Mouse (Mus musculus) spleen, postnatal 10 days (tissue): ENCODE data around the gene Thop1.
A peak's percentile ranks its signal among the peaks of the same experiment; 100 is the strongest.
"Not testable (repeated sequence)": the region's sequence is repeated elsewhere in the genome, so short reads cannot be mapped to it uniquely, and the experiment has no call there.

Experiments used
- DNase-seq, 2 experiments: peaks; one replicate each; pipeline ENCODE4 v3.0.0; 2021 to 2022; ENCODE audit warnings: low spot score in 2 of 2

Thop1 gene

DNA sequence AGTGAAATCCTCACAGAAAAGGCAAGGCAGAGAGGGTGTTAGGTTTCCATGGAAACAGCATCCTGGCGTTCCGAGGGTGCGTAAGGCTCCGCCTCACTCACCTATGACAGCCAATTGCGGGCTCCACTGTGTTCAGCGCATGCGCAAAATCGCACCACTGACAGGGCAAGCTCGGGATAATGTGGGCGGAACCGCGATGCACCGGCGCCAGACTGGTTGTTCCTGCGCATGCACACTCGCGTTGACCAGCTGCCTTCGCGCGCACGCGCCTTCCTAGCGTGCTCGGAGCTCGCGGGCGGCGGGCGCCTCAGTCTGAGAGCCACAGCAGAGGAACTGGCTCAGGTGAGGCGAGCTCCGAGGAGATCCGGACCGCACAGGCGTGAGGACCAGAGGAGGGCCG, at the start of gene Thop1:
Thop1 (plus strand) TSS at position 200 of the 400 bp plus-strand sequence.
- peak; percentile 85 to 97 for DNase-seq

DNA sequence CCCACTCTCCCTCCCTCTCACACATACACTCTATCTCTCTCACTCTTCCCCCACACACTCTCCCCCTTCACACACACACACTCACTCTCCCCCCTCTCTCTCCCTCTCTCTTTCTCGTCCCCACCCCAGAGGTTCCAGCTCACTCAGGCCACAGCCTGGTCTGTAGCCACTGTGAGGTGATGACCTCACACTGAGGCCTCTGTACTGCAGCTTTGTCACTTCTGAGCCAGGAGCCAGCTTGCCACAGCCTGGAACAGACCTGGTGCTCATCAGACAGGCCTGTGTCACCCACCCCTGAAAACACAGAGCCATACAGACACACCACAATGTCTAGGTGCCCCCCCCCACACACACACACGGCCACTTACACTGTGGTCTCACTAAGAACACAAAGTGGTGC, 49.6 kb upstream of the Thop1 start:
- no peak for DNase-seq

DNA sequence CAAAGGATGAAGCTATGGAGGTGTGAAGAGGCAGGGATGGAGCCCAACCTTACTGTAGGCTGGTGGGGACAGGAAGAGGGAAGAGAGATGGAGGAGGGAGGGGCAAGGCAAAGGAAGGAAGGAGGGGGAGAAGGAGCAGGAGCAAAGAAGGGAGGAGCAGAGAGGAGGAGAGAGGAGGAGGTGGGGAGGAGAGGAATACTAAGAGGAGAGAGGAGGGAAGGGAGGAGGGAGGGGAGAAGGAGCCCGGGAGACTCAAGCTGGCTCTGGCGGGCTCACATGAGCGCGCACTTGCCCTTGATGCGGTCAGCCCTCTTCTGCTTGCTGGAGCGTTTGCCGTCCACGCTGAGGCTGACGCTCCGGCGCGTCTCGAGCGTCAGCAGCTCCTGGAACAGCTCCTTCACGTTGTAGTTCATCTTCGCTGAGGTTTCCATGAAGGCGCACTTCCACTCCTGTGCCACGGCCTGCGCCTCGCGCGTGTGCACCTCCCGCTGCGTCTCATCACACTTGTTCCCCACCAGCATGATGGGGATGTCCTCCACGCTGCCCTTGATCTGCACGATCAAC, 48.2 kb upstream of the Thop1 start:
- DNase-seq, result no peak

DNA sequence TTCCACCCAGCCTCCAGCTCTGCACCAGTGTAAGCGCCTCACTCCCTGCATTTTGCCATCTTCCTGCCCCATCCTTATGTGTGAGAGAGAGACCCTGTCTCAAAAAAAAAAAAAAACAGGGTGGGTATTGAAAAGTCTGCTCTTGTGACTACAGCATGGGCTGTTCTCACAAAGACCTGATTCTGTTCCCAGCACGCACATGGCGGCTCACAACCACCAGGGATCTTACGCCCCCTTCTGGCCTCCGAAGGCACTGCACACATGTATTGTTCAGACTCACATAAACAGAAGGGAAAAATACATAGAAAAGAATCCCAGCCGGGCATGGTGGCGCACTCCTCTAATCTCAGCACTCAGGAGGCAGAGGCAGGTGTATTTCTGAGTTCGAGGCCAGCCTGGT, 47.1 kb upstream of the Thop1 start:
- DNase-seq, result no peak

DNA sequence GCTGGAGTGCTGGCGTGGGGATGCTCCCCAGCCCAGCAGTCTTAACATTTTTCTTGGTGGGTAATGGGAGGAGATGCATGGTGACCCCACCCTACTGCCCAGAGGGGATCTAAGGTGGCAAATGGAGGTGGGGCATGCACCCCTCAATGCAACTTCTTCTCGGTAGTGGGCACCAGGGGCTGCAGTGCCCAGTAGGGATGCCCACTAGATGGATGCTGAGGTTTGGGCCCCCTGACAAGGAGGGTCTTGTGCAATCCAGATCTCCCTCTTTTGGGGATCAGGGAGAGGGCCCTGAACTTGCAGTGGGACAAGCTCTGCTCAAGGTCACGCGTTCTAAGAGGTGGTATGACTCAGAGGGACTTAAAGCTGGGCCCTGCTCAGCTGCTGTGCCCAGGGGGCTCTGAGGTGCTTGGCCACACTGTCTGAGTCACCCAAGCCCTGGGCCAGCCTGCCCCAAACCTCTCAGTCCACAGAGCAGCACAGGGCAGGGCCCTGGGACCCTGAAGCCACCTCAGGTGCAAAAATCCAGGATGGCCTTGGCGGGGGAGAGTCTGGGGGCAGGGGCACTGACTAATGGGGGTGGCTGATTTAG, 45.4 kb upstream of the Thop1 start:
- no peak for DNase-seq

DNA sequence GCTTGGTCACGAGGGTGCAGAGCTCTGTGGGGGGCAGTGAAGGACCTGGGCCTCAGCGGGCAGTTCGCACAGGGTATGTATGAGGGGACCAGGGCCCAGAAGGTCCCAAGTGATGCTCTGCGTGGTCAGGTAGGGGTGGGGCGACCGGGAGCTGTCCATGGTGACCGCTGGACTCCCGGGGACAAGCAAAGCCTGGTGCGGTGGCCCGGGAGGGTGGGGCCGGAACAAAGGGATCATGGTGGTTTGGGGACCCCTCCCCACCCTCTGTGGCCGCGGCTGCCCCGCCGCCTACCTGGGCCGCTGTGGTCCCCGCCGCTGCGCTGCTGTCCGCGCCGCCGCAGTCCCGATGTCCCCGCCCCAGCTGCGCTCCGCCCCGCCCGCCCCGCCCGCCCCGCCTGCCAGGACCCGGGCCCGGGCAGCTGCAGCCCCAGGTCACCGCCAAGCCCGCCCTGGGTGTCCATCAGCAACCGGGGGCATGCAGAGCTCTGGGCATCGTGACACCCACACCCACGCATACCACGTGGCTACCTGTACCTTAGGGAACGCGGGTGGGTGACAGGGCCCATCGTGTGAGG, 44.7 kb upstream of the Thop1 start:
- DNase-seq, result no peak

DNA sequence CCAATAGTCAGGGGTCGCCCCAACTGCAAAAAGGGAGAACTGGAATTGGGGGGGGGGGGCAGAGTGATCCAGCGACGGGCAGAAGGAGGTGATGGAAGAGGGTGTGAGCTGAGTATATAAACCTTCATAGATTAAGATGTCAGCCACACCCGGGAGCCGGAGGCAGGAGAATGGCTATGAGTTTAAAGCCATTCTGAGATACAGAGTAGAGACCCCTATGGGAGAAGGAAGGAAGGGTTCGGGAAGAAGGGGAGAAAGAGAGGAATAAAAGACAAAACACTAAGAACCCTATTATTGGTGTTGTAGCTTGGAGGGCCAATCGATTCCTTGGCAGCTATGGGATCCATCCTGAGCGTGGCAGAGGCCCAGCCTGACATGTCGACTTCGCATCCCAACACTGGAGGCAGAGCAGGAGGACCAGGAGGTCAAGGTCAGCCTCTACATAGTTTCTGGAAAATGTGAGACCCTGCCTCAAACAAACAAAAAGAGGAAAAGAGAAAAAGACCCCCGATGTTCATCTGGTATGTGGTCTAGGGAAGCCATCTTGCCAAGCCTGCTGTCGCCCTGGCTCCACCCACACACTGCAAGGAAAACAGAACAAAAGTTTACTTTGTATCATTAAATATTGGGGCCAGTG, 44.1 kb upstream of the Thop1 start, which contains the start of gene Diras1:
Diras1 (minus strand) TSS at position 24 of the 637 bp plus-strand sequence.
- DNase-seq, result no peak

DNA sequence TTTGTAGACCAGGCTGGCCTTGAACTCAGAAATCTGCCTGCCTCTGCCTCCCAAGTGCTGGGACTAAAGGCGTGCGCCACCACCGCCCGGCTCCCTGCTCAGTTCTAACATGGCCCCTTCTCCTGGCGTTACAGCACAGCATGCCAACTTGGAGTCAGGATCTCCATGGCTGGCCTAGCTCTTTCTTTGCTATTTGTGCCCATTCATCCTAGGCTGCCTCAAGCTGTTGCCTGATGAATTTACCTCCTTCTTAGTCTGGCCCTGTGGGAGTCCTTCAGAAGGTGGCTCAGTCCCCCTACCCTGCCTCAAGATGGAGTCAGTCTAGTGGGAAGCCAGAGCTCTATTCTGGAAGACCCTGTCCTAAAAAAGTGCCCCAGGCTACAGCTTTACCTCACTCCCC, 43.0 kb upstream of the Thop1 start:
- no peak for DNase-seq

DNA sequence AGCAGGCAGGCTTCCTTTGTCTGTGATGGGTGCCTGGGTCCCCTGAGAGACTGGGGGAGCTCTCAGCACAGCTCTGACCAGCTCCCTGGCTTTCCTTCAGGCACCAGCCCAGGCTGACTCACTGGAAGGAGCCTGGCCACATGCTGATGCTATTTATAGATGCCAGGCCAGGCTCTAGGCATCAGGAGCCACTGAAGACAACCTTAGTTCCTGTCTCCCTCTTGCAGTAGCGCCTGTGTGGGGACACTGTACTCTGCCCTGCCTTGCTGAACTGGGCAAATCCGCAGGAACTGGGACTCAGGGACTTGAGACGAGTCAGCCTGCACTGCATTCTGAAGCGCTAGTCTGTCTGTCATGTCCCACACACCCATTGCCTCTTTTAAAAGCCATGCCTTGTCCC, 42.5 kb upstream of the Thop1 start:
- DNase-seq, result no peak

DNA sequence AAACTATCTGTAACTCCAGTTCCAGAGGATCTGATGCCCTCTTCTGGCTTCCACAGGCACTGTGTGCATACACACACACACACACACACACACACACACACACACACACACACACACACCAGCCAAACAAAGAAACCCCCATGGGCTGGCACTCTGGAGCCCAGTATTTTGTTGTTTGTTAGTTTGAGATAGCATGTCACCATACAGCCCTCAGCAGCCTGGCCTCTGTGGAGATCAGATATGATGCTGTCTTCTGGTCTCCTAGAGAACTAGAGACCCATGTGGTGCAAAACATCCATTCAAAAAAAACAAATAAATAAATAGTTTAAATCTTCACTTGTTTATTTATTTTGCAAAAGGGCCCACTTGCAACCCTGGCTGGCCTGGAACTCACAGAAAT, 41.6 kb upstream of the Thop1 start:
- no peak for DNase-seq

DNA sequence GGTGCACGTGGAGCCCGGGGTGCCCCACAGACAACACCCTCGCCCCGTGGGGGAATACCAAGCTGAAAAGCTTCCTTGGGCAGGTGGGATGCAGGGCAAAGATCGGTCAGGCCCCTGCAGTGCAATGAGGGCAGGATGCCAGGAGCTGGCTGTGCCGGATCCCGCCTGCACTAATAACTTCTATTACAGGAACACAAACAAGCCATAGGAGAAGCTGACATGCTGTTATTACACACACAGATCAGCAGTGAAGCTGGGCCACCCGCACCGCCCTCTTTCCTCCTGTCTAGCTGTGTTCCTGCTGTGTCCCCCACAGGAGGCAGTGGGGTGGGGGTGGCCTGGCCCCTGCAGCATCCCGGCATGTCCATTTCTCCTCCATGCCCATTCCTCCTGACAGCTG, 40.8 kb upstream of the Thop1 start:
- DNase-seq, result no peak

DNA sequence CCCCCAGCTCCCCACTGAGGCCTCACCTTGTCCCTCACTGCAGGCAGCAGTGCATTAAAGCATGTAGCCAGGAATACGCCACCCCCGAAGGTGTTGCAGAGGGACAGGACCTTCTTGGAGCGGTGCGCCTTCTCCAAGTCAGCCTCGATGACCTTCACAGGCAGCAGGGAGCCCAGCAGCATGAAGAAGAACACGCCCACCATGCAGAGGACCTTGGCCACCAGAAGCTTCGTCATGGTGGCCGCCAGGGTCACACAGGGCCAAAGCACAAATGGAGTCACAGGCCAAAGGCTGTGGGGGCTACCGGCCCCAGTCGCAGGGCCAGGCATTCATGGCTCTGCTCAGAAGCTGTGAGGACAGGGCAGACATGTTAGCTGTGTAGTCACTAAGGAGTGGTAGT, 36.2 kb upstream of the Thop1 start:
- DNase-seq, result no peak

DNA sequence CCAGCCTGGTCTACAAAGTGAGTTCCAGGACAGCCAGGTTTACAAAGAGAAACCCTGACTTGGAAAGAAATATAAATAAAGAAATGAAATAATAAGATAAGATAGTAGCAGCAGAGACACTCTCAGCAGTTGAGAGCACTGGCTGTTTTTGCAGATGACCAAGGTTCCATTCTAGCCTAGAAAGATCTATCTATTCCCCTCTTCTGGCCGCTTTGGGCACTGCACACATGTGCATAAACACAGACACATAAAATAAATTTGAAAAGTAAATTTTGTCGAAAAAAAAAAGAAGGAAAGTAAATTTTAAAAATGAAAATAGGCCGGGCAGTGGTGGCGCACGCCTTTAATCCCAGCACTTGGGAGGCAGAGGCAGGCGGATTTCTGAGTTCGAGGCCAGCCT, 33.6 kb upstream of the Thop1 start:
- DNase-seq, result peak in 1 of 2 experiments; percentile 71

DNA sequence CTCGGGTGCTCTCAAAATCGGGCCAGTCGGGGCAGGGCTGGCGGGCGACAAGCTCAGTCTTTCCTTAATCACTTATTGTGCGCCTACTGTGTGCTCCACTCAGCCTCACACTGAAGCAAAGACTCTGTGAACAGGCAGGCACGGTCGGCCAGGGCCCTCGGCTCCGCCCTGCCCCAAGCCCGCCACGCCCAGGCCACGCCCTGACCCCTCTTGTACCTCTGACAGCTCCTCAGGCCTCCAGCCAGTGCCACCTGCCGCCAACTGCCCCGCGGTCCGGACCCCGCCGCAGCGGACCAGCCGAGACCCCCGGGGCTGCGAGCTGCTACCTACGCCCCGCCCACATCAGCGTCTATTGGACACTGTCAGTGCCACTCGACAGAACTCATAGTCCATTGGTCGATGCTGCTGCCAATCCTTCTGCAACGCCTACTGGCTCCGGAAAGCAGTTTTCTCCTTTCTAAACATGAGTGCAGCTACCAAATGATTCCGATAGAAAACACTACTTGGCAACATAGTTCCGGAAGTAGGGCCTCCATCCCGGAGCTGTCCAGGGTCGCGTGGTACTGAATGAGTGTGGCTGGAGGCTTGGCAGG, 32.8 kb upstream of the Thop1 start, which contains the start of gene Slc39a3:
Slc39a3 (minus strand) TSS at position 439 of the 593 bp plus-strand sequence.
- peak; percentile 98 to 99 for DNase-seq

DNA sequence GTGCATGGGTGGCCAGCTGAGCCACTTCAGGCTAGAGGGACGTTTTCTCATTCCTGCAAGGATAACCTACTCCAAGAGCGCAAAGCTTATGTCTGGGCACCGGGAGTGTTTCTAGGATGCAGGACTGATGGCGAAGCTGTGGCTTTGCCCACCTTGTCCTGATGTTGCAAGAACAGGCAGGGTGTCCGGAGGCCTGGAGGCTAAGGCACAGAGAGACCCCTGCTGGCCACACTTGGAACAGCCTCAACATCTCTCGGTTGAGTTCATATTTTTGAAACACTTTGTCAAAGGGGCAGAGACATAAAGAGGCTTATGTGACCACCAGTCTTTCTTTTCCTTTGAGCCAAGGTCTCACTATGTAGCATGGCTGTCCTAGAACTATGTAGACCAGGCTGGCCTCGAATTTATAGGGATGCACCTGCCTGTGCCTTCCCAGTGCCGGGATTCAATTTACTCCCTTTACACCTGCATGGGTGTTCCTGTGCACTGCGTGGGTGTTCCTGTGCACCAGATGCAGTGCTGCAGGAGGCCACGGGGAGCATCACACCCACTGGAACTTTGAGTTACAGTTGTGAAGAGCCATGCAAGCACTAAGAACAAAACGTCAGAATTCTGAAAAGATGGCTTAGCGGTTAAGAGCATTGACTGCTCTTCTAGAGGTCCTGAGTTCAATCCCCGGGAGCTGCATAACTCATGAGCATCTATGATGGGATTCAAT, 28.2 kb upstream of the Thop1 start:
- peak; percentile 63 to 84 for DNase-seq

DNA sequence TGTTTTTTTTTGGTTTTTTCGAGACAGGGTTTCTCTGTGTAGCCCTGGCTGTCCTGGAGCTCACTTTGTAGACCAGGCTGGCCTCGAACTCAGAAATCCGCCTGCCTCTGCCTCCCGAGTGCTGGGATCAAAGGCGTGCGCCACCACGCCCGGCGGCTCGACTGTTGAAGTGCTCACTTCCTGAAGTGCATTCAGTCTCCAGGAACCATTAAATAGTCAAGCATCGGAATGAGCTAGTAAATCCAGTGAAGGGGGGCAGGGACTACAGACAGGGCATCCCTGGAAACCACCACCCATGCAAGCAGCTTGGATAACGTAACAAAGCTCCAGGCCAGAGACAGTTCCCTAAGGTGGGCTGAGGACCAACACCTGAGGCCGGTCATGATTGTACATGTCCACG, 24.6 kb upstream of the Thop1 start:
- not testable (repeated sequence) for DNase-seq

DNA sequence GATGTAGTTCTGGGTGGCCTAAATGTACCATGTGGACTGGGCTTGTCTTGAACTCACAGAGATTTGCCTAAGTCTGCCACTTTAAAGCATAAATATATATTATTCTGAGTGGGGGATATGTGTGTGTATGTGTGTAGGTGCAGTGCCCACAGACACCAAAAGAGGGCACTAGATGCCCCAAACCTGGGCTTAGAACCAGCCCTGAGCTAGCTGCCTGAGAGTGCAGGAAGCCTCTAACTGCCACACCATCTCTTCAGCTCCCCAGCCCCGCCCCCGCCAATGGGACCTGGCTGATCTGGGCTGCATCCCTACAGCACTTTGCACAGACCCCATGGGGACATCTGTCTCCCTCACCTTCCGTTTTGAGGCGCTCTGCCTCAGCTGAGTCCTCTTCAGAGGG, 19.2 kb upstream of the Thop1 start:
- peak in 1 of 2 experiments; percentile 55 for DNase-seq

DNA sequence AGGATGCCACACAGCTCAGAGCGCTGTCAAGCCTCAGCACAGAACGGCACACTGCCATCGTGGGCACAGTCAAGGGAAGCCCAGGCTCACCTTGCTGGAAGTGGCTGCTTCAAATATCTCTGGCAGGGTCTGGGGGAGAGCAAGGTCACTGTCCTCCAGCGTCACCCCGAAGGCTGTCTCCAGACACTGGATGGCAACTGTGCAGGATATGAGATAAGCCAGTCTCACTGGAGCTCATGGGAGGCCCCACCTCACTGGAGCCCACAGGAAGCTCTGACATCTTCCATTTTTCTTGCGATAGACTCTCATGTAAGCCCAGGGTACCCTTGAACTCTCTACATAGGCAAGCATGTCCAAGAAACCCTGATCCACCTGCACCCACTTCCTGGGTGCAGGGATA, 18.7 kb upstream of the Thop1 start:
- DNase-seq, result no peak

DNA sequence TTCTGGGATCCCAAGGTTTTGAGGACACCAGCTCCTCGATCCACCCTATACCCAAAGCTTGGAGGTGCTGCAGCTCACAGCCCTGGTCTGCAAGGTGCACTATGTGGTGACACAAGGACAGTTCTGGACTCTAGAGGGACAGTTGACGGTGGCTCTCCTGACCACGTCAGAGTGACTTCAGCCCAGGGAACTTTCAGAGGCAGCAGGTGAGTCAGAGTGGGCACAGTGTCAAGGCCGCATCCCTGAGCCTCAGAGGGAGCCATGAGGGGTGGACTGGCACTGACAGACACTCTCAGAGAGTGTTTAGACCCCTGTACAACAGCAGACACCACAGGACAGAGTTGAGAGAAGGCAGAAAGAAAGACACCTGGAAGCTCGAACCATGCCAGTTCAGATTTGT, 17.3 kb upstream of the Thop1 start:
- no peak for DNase-seq

DNA sequence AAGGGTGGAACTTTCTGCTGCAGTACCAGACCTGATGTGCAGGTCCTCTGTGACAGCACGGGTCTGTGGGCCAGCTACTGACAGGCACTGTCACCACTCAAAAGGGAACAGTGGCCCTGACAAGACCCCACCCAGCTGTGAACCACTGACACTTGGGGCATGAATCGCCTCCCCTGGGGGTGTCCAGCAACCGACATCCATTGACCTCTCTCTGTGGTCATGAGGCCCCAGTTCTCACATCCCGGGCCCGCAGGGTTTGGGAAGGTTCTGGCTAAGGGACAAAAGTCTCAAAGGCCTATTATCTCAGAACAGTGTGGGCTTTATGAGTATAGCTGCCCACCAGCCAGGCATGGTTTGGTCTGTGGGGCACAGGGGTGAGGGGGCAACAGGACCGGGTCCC, 14.7 kb upstream of the Thop1 start:
- DNase-seq, result no peak

DNA sequence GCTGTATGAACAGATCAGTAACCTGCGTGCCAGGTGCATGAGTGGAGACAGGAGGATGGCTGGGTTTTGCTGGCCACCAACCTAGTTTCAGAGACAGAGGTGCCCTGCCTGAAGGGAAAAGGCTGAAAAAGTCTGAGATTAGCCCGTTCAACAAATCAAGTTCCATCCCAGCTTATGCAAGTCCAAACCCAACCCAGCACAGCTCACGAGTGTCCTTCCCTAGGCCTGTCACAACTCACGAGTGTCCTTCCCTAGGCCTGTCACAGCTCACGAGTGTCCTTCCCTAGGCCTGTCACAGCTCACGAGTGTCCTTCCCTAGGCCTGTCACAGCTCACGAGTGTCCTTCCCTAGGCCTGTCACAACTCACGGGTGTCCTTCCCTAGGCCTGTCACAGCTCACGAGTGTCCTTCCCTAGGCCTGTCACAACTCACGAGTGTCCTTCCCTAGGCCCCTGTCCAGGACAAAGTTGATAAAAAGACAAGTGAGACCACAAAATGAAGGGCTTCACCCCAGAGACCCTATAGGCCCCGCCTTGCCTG, 14.0 kb upstream of the Thop1 start:
- DNase-seq, result not testable (repeated sequence)
